In the genomic region with DNA sequence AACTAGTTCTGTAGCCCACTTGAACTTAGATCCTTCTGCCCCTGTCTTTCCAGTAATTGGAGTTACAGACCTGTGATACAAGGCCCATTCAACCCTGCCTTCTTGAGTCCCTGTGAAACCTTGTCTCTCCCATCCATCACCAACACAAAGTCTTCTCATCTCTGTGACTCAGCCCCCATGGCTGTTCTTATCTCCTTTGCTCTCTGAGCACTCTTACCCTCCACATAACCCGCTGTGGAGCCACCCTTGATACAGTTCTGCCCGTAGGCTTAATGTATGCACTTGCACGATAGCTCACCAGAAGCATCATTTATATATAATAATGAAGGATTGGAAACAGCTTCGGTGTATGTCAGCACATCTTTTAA, we compare ENCODE assay signal across 19 mouse cellular contexts. TPM values are rescaled to one million over a fixed set of nuclear protein-coding genes. Genes with fewer than 3 reads are reported as not detected.
"Had no signal": no experiment of that assay in that cellular context is flagged by ENCODE, and none has a peak within 500 bp of the region (broad histone marks: within the 10 kb centered on the region; RNA-seq: fewer than 3 reads in every experiment).

No protein-coding gene starts in this region.

- H3K9me3 ChIP-seq: limb, embryonic 12.5 days; limb, embryonic 15.5 days; lung, embryonic 15.5 days had no signal

- H3K36me3 ChIP-seq: limb, embryonic 12.5 days; limb, embryonic 15.5 days; lung, embryonic 15.5 days had no signal

- H3K4me2 ChIP-seq: limb, embryonic 12.5 days; limb, embryonic 15.5 days; liver, embryonic 11.5 days; lung, embryonic 15.5 days; midbrain, embryonic 11.5 days had no signal

- H3K27ac ChIP-seq: limb, embryonic 12.5 days; limb, embryonic 15.5 days; liver, embryonic 14.5 days; lung, embryonic 15.5 days had no signal

- H3K4me3 ChIP-seq: limb, embryonic 12.5 days; limb, embryonic 15.5 days; lung, embryonic 15.5 days had no signal

- ATAC-seq: liver, postnatal 0 days had no signal

- H3K9ac ChIP-seq: limb, embryonic 12.5 days; limb, embryonic 15.5 days; liver, embryonic 14.5 days; liver, postnatal 0 days; lung, embryonic 15.5 days had no signal

- DNase-seq: kidney, adult 18-20 months; kidney, adult 9 months; left cerebral cortex, postnatal 4 days; liver, postnatal 0 days; lung, postnatal 10 days; lung, postnatal 36 days; midbrain, embryonic 14.5 days; right cerebral cortex, postnatal 4 days; spleen, adult 18-20 months; thymus, postnatal 25 days had no signal

RNA-seq across cellular contexts. Expression of a gene that starts 11.1 kb away (rescaled TPM):
- polyA plus RNA-seq: limb, embryonic 12.5 days; limb, embryonic 15.5 days; liver, embryonic 11.5 days; liver, embryonic 14.5 days; liver, postnatal 0 days; midbrain, embryonic 11.5 days; midbrain, embryonic 14.5 days; midbrain, postnatal 0 days; neural tube, embryonic 11.5 days; neural tube, embryonic 14.5 days had no signal

RNA-seq across cellular contexts. Expression of a gene that starts 30.3 kb away (rescaled TPM):
- polyA plus RNA-seq: liver, embryonic 11.5 days; liver, postnatal 0 days had no signal
